Mouse (Mus musculus) left cerebral cortex, postnatal 14 days (tissue): Measurements from ENCODE around the gene Tc2n. TPM values are rescaled to one million over a fixed set of nuclear protein-coding genes. Genes with fewer than 3 reads are reported as not detected.

ENCODE experiments used
- total RNA-seq, 2 experiments: library from RNA; stranded (reverse); gene quantifications; 2 replicates each; pipeline ENCODE4 v1.2.3; 2021

Tc2n gene
- total RNA-seq, 2 experiments from 2014 or later = 0.23 to 0.29 TPM

Other genes starting within 250 kb of the Tc2n start
- 10 to 100 TPM; 13.3 to 14.1 TPM for gene Fbln5, start 100.5 kb upstream of the Tc2n start, total RNA-seq
- 10 to 100 TPM; 24.3 to 25.2 TPM for gene Trip11, start 194.7 kb upstream of the Tc2n start, total RNA-seq
- gene Atxn3, start 239.7 kb upstream of the Tc2n start, total RNA-seq = 10 to 100 TPM; 19.2 to 20.2 TPM